In the genomic region with DNA sequence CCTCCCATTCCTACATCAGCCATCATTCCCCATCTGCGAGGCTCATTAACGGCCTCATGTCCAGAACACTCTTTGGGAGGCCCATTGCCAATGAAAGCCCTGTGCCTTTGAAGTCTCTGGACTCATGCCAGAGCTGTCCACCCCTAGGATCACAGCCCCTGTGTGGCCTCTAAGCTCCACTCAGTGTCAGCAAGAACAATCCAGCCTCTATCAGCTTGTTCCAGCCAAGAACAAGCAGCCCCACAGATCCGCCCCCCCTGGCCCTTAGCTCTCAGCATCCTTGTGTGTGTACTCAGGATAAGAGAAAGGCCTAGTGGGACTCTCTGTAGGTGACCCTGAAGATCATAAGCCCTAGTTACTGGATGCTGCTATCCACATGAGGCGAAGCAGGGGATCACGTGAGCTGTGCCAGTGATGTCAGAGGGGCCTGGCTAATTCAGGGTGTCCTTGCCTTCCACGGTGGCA, we compare ENCODE assay signal across 8 mouse cellular contexts.
DNase-seq lines count a peak whose midpoint lies in the region; ATAC-seq and TF ChIP-seq lines count a peak whose summit lies in the region.

No protein-coding gene starts in this region.

- no peak for TF ChIP-seq CTCF in intestine, postnatal 0 days (IDR thresholded peaks at IDR 0.05; ENCODE audit: low read depth)
- TF ChIP-seq CTCF in left cerebral cortex, adult 2 months (IDR thresholded peaks at IDR 0.05), result no peak

- peaks cover 29% of the 10 kb centered on the region for H3K4me1 ChIP-seq in lung, embryonic 15.5 days
- no peaks in the 10 kb centered on the region for H3K4me1 ChIP-seq in intestine, postnatal 0 days (replicated peaks; ENCODE audit: control insufficient read depth, insufficient read depth, low read length)

- no peaks in the 10 kb centered on the region for H3K9me3 ChIP-seq in lung, embryonic 15.5 days
- no peaks in the 10 kb centered on the region for H3K9me3 ChIP-seq in intestine, postnatal 0 days (ENCODE audit: control insufficient read depth)

- no peak overlapping the region for H3K4me3 ChIP-seq in lung, embryonic 15.5 days
- H3K4me3 ChIP-seq in intestine, postnatal 0 days (ENCODE audit: low read depth, low read length), result no peak overlapping the region
- no peak overlapping the region for H3K4me3 ChIP-seq in left cerebral cortex, adult 2 months

- H3K27ac ChIP-seq in lung, embryonic 15.5 days, result 0 out of 2 replicates have a peak overlapping the region, but pooled peaks have one; percentile 19
- no peak overlapping the region for H3K27ac ChIP-seq in intestine, postnatal 0 days (ENCODE audit: low read depth, low read length)
- H3K27ac ChIP-seq in left cerebral cortex, adult 2 months, result no peak overlapping the region

- no peak overlapping the region for H3K4me2 ChIP-seq in lung, embryonic 15.5 days
- no peak overlapping the region for H3K4me2 ChIP-seq in intestine, postnatal 0 days (replicated peaks; ENCODE audit: low read depth)

- 22% methylated on average over 6 of the region's 6 CpGs for WGBS in lung, embryonic 15.5 days
- WGBS in intestine, postnatal 0 days, result 54% methylated on average over 6 of the region's 6 CpGs

- no peak overlapping the region for H3K9ac ChIP-seq in lung, embryonic 15.5 days
- no peak overlapping the region for H3K9ac ChIP-seq in intestine, postnatal 0 days (ENCODE audit: low read depth, low read length)

- DNase-seq in lung, postnatal 25 days (ENCODE audit: low spot score), result no peak
- peak; percentile 62 for DNase-seq in heart, adult 8-10 months (ENCODE audit: low spot score)
- DNase-seq in skeletal muscle tissue, adult 2 months (ENCODE audit: low read depth, low spot score), result peak; percentile 49
- DNase-seq in left cerebral cortex, adult 18-20 months (ENCODE audit: low spot score in 2 of 2), result no peak
- DNase-seq in left cerebral cortex, adult 2 months (ENCODE audit: extremely low spot score in 1 of 2, low spot score in 2 of 2), result no peak
- DNase-seq in thymus, postnatal 36 days, result no peak

- ATAC-seq in lung, embryonic 15.5 days (ENCODE audit: borderline replicate concordance, extremely low read depth, low FRiP score, low TSS enrichment), result peak; percentile 73
- ATAC-seq in intestine, postnatal 0 days, result peak; percentile 43; the same call in 1 of the 2 replicates

- H3K27me3 ChIP-seq in lung, embryonic 15.5 days, result no peaks in the 10 kb centered on the region
- H3K27me3 ChIP-seq in intestine, postnatal 0 days (replicated peaks; ENCODE audit: control insufficient read depth, insufficient read depth, low read length), result no peaks in the 10 kb centered on the region

- intact Hi-C loops in left cerebral cortex, adult 2 months (cut with DNase I), result no loop called here

- H3K36me3 ChIP-seq in lung, embryonic 15.5 days, result no peaks in the 10 kb centered on the region
- no peaks in the 10 kb centered on the region for H3K36me3 ChIP-seq in intestine, postnatal 0 days (ENCODE audit: control insufficient read depth, insufficient read depth)

Comparison
In these comparisons a context has a peak if more than half of its experiments do, and no peak if none do; other contexts are left out.
1. DNase-seq: peak in heart, adult 8-10 months (single experiment) and skeletal muscle tissue, adult 2 months (single experiment); none in lung, postnatal 25 days (single experiment), left cerebral cortex, adult 18-20 months (0 of 2), left cerebral cortex, adult 2 months (0 of 2) and thymus, postnatal 36 days (0 of 2).